Mouse (Mus musculus): ENCODE results near the gene Rgs7. TPM values are rescaled to one million over a fixed set of nuclear protein-coding genes. Genes with fewer than 3 reads are reported as not detected.
A peak's percentile ranks its signal among the peaks of the same experiment; 100 is the strongest.

The Rgs7 gene
- polyA plus RNA-seq, 1 experiment from 2014 or later = 9.2 TPM

DNA sequence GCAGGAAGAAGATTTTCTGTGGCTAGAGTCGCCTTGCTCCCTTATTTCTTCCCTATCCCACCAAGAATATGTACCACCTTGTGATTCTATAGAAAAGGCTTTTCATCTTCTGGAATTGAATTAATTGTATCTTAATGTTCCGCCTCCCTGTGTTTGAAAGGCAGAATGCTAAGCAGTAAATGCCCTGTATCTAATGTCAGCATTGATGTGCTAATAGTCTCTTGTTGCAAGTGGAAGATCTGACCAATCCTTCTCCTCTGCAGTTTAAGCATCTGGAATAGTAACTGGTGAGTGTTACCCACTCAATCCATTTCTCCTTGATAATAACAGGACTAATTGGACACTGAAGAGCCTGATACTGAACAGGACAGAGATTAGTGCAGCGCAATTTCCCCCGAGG, 65.9 kb downstream of the Rgs7 start:
- ATAC-seq = no peak
- Histone ChIP-seq H3K27ac (no peak overlapping the region), H3K9ac (no peak overlapping the region), H3K9me3 (replicated peaks) (no peaks in the 10 kb centered on the region), H3K4me2 (no peak overlapping the region), H3K36me3 (ENCODE audit: poor library complexity, severe bottlenecking) (no peaks in the 10 kb centered on the region), H3K4me3 (no peak overlapping the region), H3K4me1 (peaks cover 9% of the 10 kb centered on the region; the same call in 1 of the 2 replicates), H3K27me3 (peaks cover 2% of the 10 kb centered on the region; the same call in 1 of the 2 replicates)
- WGBS = 38% methylated on average over 4 of the region's 4 CpGs

GRCm38 (mm10) chr1:175420883-175421282, 71.4 kb downstream of the Rgs7 start:
- 0 out of 2 replicates have a peak, but pooled peaks cover 2% of the 10 kb centered on the region for H3K4me1 ChIP-seq
- H3K9me3 ChIP-seq (replicated peaks) = no peaks in the 10 kb centered on the region
- no peak overlapping the region for H3K4me3 ChIP-seq
- H3K27me3 ChIP-seq = no peaks in the 10 kb centered on the region; the same call in 1 of the 2 replicates
- 97% methylated on average over 4 of the region's 4 CpGs for WGBS
- ATAC-seq = no peak
- H3K9ac ChIP-seq = no peak overlapping the region
- no peak overlapping the region for H3K4me2 ChIP-seq
- H3K27ac ChIP-seq = no peak overlapping the region
- no peaks in the 10 kb centered on the region for H3K36me3 ChIP-seq (ENCODE audit: poor library complexity, severe bottlenecking)

- WGBS = 7% methylated on average over 9 of the region's 9 CpGs
- Histone ChIP-seq H3K9ac (no peak overlapping the region), H3K27ac (no peak overlapping the region), H3K36me3 (ENCODE audit: poor library complexity, severe bottlenecking) (no peaks in the 10 kb centered on the region), H3K4me3 (no peak overlapping the region), H3K4me1 (peaks cover 9% of the 10 kb centered on the region; the same call in 1 of the 2 replicates), H3K9me3 (replicated peaks) (no peaks in the 10 kb centered on the region), H3K27me3 (no peaks in the 10 kb centered on the region), H3K4me2 (no peak overlapping the region; the same call in 1 of the 2 replicates)
- ATAC-seq = peak; percentile 48; the same call in 1 of the 2 replicates
Measured at GRCm38 (mm10) chr1:175415728-175416127, 76.6 kb downstream of the Rgs7 start.

DNA sequence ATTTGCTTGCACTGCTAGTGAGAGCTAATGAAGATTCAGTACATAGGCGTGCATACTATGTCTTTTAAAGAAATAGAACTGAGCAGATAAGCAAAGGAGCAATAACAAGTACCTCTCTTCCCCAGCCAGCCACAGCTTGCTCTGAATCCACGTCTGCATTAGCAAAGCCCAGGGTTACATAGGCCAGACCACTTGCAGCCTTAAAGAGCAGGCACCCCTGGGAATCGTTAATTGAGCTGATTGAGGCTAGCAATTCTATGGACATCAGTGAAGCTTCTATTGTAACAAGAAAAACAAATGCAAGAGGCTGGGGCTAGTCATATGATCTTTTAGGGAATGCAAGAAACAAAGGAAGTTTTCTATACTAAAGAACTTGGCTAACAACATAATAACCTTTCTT, 81.9 kb downstream of the Rgs7 start:
- Histone ChIP-seq H3K9ac (no peak overlapping the region), H3K4me1 (peaks cover 11% of the 10 kb centered on the region; the same call in 1 of the 2 replicates), H3K36me3 (ENCODE audit: poor library complexity, severe bottlenecking) (no peaks in the 10 kb centered on the region), H3K4me3 (no peak overlapping the region), H3K9me3 (replicated peaks) (no peaks in the 10 kb centered on the region), H3K27me3 (no peaks in the 10 kb centered on the region), H3K4me2 (no peak overlapping the region), H3K27ac (no peak overlapping the region)
- WGBS = 7% methylated on average over 3 of the region's 3 CpGs
- ATAC-seq = no peak

DNA sequence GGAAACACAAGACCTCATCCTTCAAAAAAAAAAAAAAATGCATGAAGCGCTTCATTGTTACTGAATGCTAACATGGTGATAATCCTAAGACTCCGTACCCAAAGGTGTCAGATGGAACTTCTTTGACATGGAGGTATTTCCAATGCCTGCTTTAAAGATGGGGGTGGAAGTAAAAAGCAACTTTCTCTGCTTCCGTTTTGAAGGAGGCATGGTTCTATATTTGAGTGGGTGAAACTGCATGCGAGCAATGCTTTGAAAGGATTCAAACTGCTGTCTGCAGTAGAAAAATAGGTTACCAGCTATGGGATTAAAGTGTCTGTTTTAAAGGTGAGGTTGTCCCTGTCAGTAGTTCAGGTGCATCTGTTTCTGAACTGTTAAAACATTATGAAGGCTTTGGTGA, 100.4 kb downstream of the Rgs7 start:
- WGBS = 87% methylated on average over 4 of the region's 4 CpGs
- Histone ChIP-seq H3K9me3 (replicated peaks) (no peaks in the 10 kb centered on the region), H3K4me2 (no peak overlapping the region), H3K27ac (no peak overlapping the region), H3K36me3 (ENCODE audit: poor library complexity, severe bottlenecking) (no peaks in the 10 kb centered on the region), H3K9ac (no peak overlapping the region), H3K4me3 (no peak overlapping the region), H3K27me3 (no peaks in the 10 kb centered on the region), H3K4me1 (no peaks in the 10 kb centered on the region)
- no peak for ATAC-seq

DNA sequence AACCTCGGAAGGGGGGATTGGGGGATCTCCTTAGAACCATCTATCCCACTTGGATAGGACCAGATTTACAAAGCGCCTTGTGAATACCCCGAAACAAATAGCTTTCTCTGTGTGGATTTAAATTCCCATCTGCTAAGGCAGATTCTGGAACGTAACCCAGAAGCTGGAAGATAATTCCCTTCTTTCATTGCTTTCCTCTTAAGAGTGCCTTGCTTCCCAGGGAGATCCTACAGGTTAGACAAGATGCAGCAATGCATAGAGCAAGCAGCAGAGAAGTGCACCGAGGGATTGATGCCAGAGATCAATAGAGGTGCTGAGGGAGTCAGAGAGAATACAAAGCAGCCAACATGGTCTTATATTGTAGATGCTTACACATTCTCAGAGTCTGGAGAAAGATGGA, 103.0 kb downstream of the Rgs7 start:
- 77% methylated on average over 5 of the region's 5 CpGs for WGBS
- no peak for ATAC-seq
- H3K9ac ChIP-seq = no peak overlapping the region

DNA sequence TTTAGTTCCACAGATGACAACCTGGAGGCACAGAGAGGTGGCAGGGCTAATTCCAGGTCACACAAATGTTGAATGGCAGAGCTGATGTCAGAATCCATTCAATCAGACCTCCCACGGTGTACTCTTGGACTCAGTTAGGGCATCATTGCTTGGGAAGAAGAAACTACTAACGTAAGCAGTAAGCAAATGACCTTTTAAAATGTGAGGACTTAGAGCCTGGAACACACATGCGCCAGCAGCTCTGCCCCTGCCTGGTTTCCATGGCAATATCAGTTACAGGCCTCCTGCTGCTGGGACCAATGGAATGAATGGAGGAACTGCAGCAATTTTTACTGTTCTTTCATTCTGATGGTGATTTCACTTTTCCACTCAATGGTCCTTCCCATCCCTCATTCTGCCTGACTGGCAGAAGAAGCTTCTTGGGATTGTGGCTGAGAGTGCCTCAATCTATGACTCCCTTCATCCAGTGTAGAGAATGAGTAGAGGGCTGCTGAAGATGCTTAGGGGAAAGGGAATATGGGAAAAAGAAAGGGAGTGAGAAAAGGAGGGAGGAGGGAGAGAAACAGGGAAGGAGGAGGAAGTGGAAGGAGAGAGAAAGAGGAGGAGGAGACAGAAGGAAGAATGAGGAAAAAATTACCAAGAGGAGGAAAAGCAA, 106.6 kb downstream of the Rgs7 start:
- Histone ChIP-seq H3K9ac (no peak overlapping the region), H3K4me1 (peaks cover 10% of the 10 kb centered on the region), H3K4me2 (no peak overlapping the region), H3K4me3 (no peak overlapping the region), H3K36me3 (ENCODE audit: poor library complexity, severe bottlenecking) (no peaks in the 10 kb centered on the region), H3K9me3 (replicated peaks) (no peaks in the 10 kb centered on the region), H3K27me3 (no peaks in the 10 kb centered on the region), H3K27ac (no peak overlapping the region)
- peak; percentile 89 for ATAC-seq
- WGBS = 12% methylated on average over 3 of the region's 3 CpGs

More for the DNA sequence above, 103.0 kb downstream of the Rgs7 start:
- H3K4me1 ChIP-seq = peaks cover 10% of the 10 kb centered on the region
- H3K9me3 ChIP-seq (replicated peaks) = no peaks in the 10 kb centered on the region
- no peaks in the 10 kb centered on the region for H3K27me3 ChIP-seq
- H3K4me3 ChIP-seq = no peak overlapping the region
- no peak overlapping the region for H3K27ac ChIP-seq
- no peaks in the 10 kb centered on the region for H3K36me3 ChIP-seq (ENCODE audit: poor library complexity, severe bottlenecking)
- H3K4me2 ChIP-seq = no peak overlapping the region

DNA sequence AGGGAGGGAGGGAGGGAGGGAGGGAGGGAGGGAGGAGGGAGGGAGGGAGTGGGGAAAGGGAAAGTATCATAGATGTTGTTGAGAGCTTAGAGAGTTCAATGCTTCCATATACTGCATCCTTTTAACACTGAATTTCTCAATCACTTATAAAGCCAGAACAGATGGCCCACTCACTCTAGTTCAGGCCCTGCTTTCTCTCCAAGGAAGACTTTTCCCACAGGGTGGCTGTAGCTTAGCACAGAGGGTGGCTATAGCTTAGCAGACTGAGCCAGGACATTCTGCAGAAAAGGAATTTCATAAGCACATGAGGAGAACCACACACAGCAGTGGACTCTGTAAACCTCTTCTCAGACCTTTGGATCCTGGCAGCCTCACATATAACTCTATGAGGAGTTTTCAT, 119.7 kb downstream of the Rgs7 start:
- Histone ChIP-seq H3K27me3 (no peaks in the 10 kb centered on the region; the same call in 1 of the 2 replicates), H3K36me3 (ENCODE audit: poor library complexity, severe bottlenecking) (no peaks in the 10 kb centered on the region), H3K4me3 (no peak overlapping the region), H3K9me3 (replicated peaks) (no peaks in the 10 kb centered on the region), H3K4me1 (no peaks in the 10 kb centered on the region), H3K27ac (no peak overlapping the region), H3K9ac (no peak overlapping the region), H3K4me2 (no peak overlapping the region)
- ATAC-seq = peak; percentile 36; the same call in 1 of the 2 replicates

DNA sequence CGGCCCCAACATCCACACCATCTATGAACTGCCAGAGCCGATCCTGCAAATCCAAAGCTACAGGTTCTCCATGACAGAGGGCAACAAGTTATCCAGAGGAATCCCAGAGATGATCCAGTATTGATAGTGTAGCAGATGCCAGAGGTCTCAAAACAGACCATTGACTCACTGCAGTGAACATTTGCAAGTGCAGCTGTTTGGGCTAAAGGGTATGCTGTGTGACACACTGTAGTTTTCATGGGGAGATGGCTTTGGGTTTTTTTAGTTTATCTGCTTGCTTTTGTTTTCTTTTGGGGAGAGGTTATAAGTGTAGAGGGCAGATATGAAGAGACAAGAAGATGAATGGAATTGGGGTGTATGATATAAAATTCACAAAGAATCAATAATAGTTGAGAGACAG, 124.2 kb downstream of the Rgs7 start:
- WGBS = 95% methylated on average over 2 of the region's 2 CpGs

GRCm38 (mm10) chr1:175363606-175364005, 128.7 kb downstream of the Rgs7 start:
- WGBS = 83% methylated on average over 3 of the region's 3 CpGs
- Histone ChIP-seq H3K4me3 (no peak overlapping the region), H3K9me3 (replicated peaks) (no peaks in the 10 kb centered on the region), H3K36me3 (ENCODE audit: poor library complexity, severe bottlenecking) (no peaks in the 10 kb centered on the region), H3K27me3 (no peaks in the 10 kb centered on the region; the same call in 1 of the 2 replicates), H3K27ac (no peak overlapping the region), H3K9ac (no peak overlapping the region), H3K4me2 (no peak overlapping the region), H3K4me1 (peaks cover 4% of the 10 kb centered on the region; the same call in 1 of the 2 replicates)
- no peak for ATAC-seq

More for the DNA sequence above, 124.2 kb downstream of the Rgs7 start:
- H3K4me1 ChIP-seq = no peaks in the 10 kb centered on the region
- H3K27ac ChIP-seq = no peak overlapping the region
- no peak overlapping the region for H3K4me3 ChIP-seq
- no peaks in the 10 kb centered on the region for H3K36me3 ChIP-seq (ENCODE audit: poor library complexity, severe bottlenecking)
- H3K9ac ChIP-seq = no peak overlapping the region
- no peaks in the 10 kb centered on the region; the same call in 1 of the 2 replicates for H3K27me3 ChIP-seq
- no peaks in the 10 kb centered on the region for H3K9me3 ChIP-seq (replicated peaks)
- no peak overlapping the region for H3K4me2 ChIP-seq
- no peak for ATAC-seq

GRCm38 (mm10) chr1:175359411-175360366, 132.6 kb downstream of the Rgs7 start:
- Histone ChIP-seq H3K9me3 (replicated peaks) (no peaks in the 10 kb centered on the region), H3K36me3 (ENCODE audit: poor library complexity, severe bottlenecking) (no peaks in the 10 kb centered on the region), H3K27ac (no peak overlapping the region), H3K4me1 (peaks cover 4% of the 10 kb centered on the region; the same call in 1 of the 2 replicates), H3K4me3 (no peak overlapping the region), H3K27me3 (no peaks in the 10 kb centered on the region), H3K4me2 (no peak overlapping the region), H3K9ac (no peak overlapping the region)
- ATAC-seq = 0 out of 2 replicates have a peak, but pooled peaks have one; percentile 27
- WGBS = 40% methylated on average over 7 of the region's 7 CpGs

- H3K9me3 ChIP-seq (replicated peaks) = no peaks in the 10 kb centered on the region
- H3K9ac ChIP-seq = no peak overlapping the region
- WGBS = 88% methylated on average over 4 of the region's 4 CpGs
- no peaks in the 10 kb centered on the region for H3K27me3 ChIP-seq
- no peaks in the 10 kb centered on the region for H3K4me1 ChIP-seq
- no peaks in the 10 kb centered on the region for H3K36me3 ChIP-seq (ENCODE audit: poor library complexity, severe bottlenecking)
- no peak overlapping the region for H3K4me2 ChIP-seq
- no peak overlapping the region for H3K4me3 ChIP-seq
- no peak for ATAC-seq
- no peak overlapping the region for H3K27ac ChIP-seq
Measured at GRCm38 (mm10) chr1:175352921-175353320, 139.4 kb downstream of the Rgs7 start.
